Mouse (Mus musculus) kidney, adult 2 months (tissue): ENCODE measurements at regions not wholly inside any gene's neighbourhood (a gene's known extent, or its start where the extent isn't known, plus 50 kb on each side); places are given as distances from the start of the nearest gene placed in this dataset.

Experiments
- CTCF ChIP-seq: fragments of 200-500 bp; conservative IDR thresholded peaks from 2 replicates; pipeline ENCODE4 v1.5.1; 2011; ENCODE audit warnings: low read depth, mild to moderate bottlenecking, control low read depth, low read length, moderate library complexity, mixed read lengths; ENCODE audit not compliant: insufficient read depth, insufficient read length
- POLR2A ChIP-seq: fragments of 200-500 bp; IDR thresholded peaks from one replicate; pipeline ENCODE4 v1.6.1; 2011; ENCODE audit warnings: low read depth, low read length, control low read depth

- TF ChIP-seq CTCF (no peak), POLR2A (no peak)
Observed at GRCm38 (mm10) chr5:46830797-46831618, 973.6 kb upstream of the Lcorl start.
